Mouse (Mus musculus) heart, embryonic 11.5 days (tissue): Measurements from ENCODE around the gene Daam1. TPM values are rescaled to one million over a fixed set of nuclear protein-coding genes. Genes with fewer than 3 reads are reported as not detected.
A peak's percentile ranks its signal among the peaks of the same experiment; 100 is the strongest.

Source experiments
- ATAC-seq: fragments of 200-750 bp; cut with Nextera tagmentation; replicated peaks from 2 replicates; pipeline ENCODE4 v1.8.0; 2017; ENCODE audit warnings: moderate library complexity; ENCODE audit not compliant: insufficient number of reproducible peaks, low FRiP score, low TSS enrichment
- H3K27ac ChIP-seq: fragments of 300-500 bp; sonication (generic); 2 replicates; pipeline ENCODE4 v1.5.1; 2014; ENCODE audit warnings: mild to moderate bottlenecking, low read depth, low read length
- H3K27me3 ChIP-seq: fragments of 300-500 bp; sonication (generic); 2 replicates; pipeline ENCODE4 v1.6.1; 2014; ENCODE audit warnings: mild to moderate bottlenecking, low read length, mixed read lengths; ENCODE audit not compliant: control insufficient read depth, insufficient read depth
- H3K36me3 ChIP-seq: fragments of 300-500 bp; sonication (generic); 2 replicates; pipeline ENCODE4 v1.6.1; 2014; ENCODE audit warnings: mild to moderate bottlenecking, low read length, moderate library complexity, mixed read lengths; ENCODE audit not compliant: control insufficient read depth, insufficient read depth
- H3K4me1 ChIP-seq: fragments of 300-500 bp; sonication (generic); 2 replicates; pipeline ENCODE4 v1.6.1; 2014; ENCODE audit warnings: low read length; ENCODE audit not compliant: control insufficient read depth, insufficient read depth
- H3K4me2 ChIP-seq: fragments of 300-500 bp; sonication (generic); 2 replicates; pipeline ENCODE4 v1.6.1; 2014; ENCODE audit warnings: mild to moderate bottlenecking, moderate library complexity
- H3K4me3 ChIP-seq: fragments of 300-500 bp; sonication (generic); 2 replicates; pipeline ENCODE4 v1.5.1; 2014; ENCODE audit warnings: low read depth, low read length
- H3K9ac ChIP-seq: fragments of 300-500 bp; sonication (generic); 2 replicates; pipeline ENCODE4 v1.6.1; 2014; ENCODE audit warnings: mild to moderate bottlenecking, low read depth, low read length, moderate library complexity
- H3K9me3 ChIP-seq: fragments of 300-500 bp; sonication (generic); replicated peaks from 2 replicates; pipeline ENCODE4 v1.6.1; 2016; ENCODE audit warnings: low read length; ENCODE audit not compliant: control insufficient read depth
- WGBS: fragments of 180-500 bp; shearing (Covaris S2); extraction: QIAGEN DNeasy Blood & Tissue Kit; methylation state at CpG from one replicate; pipeline ENCODE4 v1.1.7; 2014; ENCODE audit not compliant: insufficient replicate concordance; 5-methylcytosine and 5-hydroxymethylcytosine counted together
- polyA plus RNA-seq: library from polyadenylated mRNA; unstranded; fragments of >200 nt; fragmentation: Nextera tagmentation; extraction: Ambion mirVana; gene quantifications from 2 replicates; pipeline ENCODE4 v1.2.1, GENCODE M21; 2014

The Daam1 gene
- polyA plus RNA-seq, 1 experiment from 2014 or later: 33.0 TPM

- H3K27ac ChIP-seq: no peak overlapping the region
- no peak for ATAC-seq
- 95% methylated on average over 17 of the region's 17 CpGs for WGBS
- H3K9me3 ChIP-seq: no peaks in the 10 kb centered on the region
- H3K9ac ChIP-seq: no peak overlapping the region
- no peak overlapping the region for H3K4me2 ChIP-seq
- H3K4me3 ChIP-seq: no peak overlapping the region
- H3K27me3 ChIP-seq: no peaks in the 10 kb centered on the region
- peaks cover 32% of the 10 kb centered on the region for H3K36me3 ChIP-seq
- H3K4me1 ChIP-seq: no peaks in the 10 kb centered on the region
Observed at GRCm38 (mm10) chr12:71989596-71989995, 158.7 kb downstream of the Daam1 start.

- Histone ChIP-seq H3K27me3 (no peaks in the 10 kb centered on the region), H3K9ac (no peak overlapping the region), H3K9me3 (no peaks in the 10 kb centered on the region), H3K4me1 (no peaks in the 10 kb centered on the region), H3K27ac (no peak overlapping the region), H3K36me3 (peaks cover 24% of the 10 kb centered on the region), H3K4me2 (no peak overlapping the region), H3K4me3 (no peak overlapping the region)
- WGBS: 91% methylated on average over 18 of the region's 18 CpGs
- no peak for ATAC-seq
Observed at GRCm38 (mm10) chr12:71992599-71993210, 161.8 kb downstream of the Daam1 start.

- Histone ChIP-seq H3K27ac (no peak overlapping the region), H3K27me3 (no peaks in the 10 kb centered on the region), H3K9me3 (no peaks in the 10 kb centered on the region), H3K9ac (no peak overlapping the region), H3K36me3 (peaks cover 16% of the 10 kb centered on the region), H3K4me3 (no peak overlapping the region), H3K4me2 (no peak overlapping the region), H3K4me1 (peaks cover 12% of the 10 kb centered on the region)
- no peak for ATAC-seq
- 87% methylated on average over 8 of the region's 8 CpGs for WGBS
Observed at GRCm38 (mm10) chr12:71995831-71996230, 165.0 kb downstream of the Daam1 start.

- ATAC-seq: no peak
- no peak overlapping the region for H3K4me2 ChIP-seq
- WGBS: 82% methylated on average over 2 of the region's 2 CpGs
- peaks cover 16% of the 10 kb centered on the region for H3K4me1 ChIP-seq
- H3K27me3 ChIP-seq: no peaks in the 10 kb centered on the region
- peaks cover 11% of the 10 kb centered on the region for H3K36me3 ChIP-seq
- H3K9me3 ChIP-seq: no peaks in the 10 kb centered on the region
- H3K9ac ChIP-seq: no peak overlapping the region
- H3K27ac ChIP-seq: no peak overlapping the region
- no peak overlapping the region for H3K4me3 ChIP-seq
Observed at GRCm38 (mm10) chr12:71996920-71997319, 166.0 kb downstream of the Daam1 start.

- ATAC-seq: no peak
- Histone ChIP-seq H3K4me3 (no peak overlapping the region), H3K9ac (no peak overlapping the region), H3K36me3 (peaks cover 9% of the 10 kb centered on the region), H3K4me1 (peaks cover 16% of the 10 kb centered on the region), H3K9me3 (no peaks in the 10 kb centered on the region), H3K4me2 (no peak overlapping the region), H3K27me3 (no peaks in the 10 kb centered on the region), H3K27ac (no peak overlapping the region; the same call in 1 of the 2 replicates)
- WGBS: 80% methylated on average over 4 of the region's 4 CpGs
Observed at GRCm38 (mm10) chr12:71997364-71997763, 166.5 kb downstream of the Daam1 start.

- Histone ChIP-seq H3K4me3 (no peak overlapping the region), H3K4me2 (no peak overlapping the region), H3K4me1 (peaks cover 16% of the 10 kb centered on the region), H3K9me3 (no peaks in the 10 kb centered on the region), H3K27me3 (no peaks in the 10 kb centered on the region), H3K36me3 (0 out of 2 replicates have a peak, but pooled peaks cover 3% of the 10 kb centered on the region), H3K27ac (peak overlapping the region; percentile 81), H3K9ac (no peak overlapping the region)
- ATAC-seq: no peak
- 51% methylated on average over 4 of the region's 4 CpGs for WGBS
Observed at GRCm38 (mm10) chr12:71998653-71999052, 167.8 kb downstream of the Daam1 start.

- H3K9me3 ChIP-seq: no peaks in the 10 kb centered on the region
- no peaks in the 10 kb centered on the region for H3K27me3 ChIP-seq
- H3K36me3 ChIP-seq: no peaks in the 10 kb centered on the region
- H3K4me3 ChIP-seq: no peak overlapping the region
- H3K9ac ChIP-seq: no peak overlapping the region
- WGBS: 83% methylated on average over 2 of the region's 2 CpGs
- no peak overlapping the region for H3K4me2 ChIP-seq
- ATAC-seq: no peak
- no peak overlapping the region for H3K27ac ChIP-seq
- H3K4me1 ChIP-seq: peaks cover 16% of the 10 kb centered on the region
Observed at GRCm38 (mm10) chr12:71999671-72000070, 168.8 kb downstream of the Daam1 start.

- no peaks in the 10 kb centered on the region for H3K9me3 ChIP-seq
- H3K4me3 ChIP-seq: no peak overlapping the region
- no peak overlapping the region for H3K9ac ChIP-seq
- H3K4me2 ChIP-seq: no peak overlapping the region
- WGBS: 78% methylated on average over 1 of the region's 1 CpGs
- H3K27me3 ChIP-seq: no peaks in the 10 kb centered on the region
- no peak for ATAC-seq
- H3K27ac ChIP-seq: no peak overlapping the region
- peaks cover 28% of the 10 kb centered on the region for H3K4me1 ChIP-seq
- H3K36me3 ChIP-seq: no peaks in the 10 kb centered on the region
Observed at GRCm38 (mm10) chr12:72001811-72002210, 170.9 kb downstream of the Daam1 start.

GRCm38 (mm10) chr12:72005307-72005706 is 174.4 kb downstream of the Daam1 start:
- H3K9me3 ChIP-seq: no peaks in the 10 kb centered on the region
- WGBS: 29% methylated on average over 3 of the region's 3 CpGs
- no peak overlapping the region for H3K4me3 ChIP-seq
- H3K9ac ChIP-seq: no peak overlapping the region
- peaks cover 16% of the 10 kb centered on the region for H3K4me1 ChIP-seq
- H3K4me2 ChIP-seq: no peak overlapping the region
- no peak for ATAC-seq
- no peaks in the 10 kb centered on the region for H3K36me3 ChIP-seq
- H3K27me3 ChIP-seq: no peaks in the 10 kb centered on the region
- peak overlapping the region; percentile 64 for H3K27ac ChIP-seq
